ENCODE assay signal across 8 mouse cellular contexts in the genomic region with DNA sequence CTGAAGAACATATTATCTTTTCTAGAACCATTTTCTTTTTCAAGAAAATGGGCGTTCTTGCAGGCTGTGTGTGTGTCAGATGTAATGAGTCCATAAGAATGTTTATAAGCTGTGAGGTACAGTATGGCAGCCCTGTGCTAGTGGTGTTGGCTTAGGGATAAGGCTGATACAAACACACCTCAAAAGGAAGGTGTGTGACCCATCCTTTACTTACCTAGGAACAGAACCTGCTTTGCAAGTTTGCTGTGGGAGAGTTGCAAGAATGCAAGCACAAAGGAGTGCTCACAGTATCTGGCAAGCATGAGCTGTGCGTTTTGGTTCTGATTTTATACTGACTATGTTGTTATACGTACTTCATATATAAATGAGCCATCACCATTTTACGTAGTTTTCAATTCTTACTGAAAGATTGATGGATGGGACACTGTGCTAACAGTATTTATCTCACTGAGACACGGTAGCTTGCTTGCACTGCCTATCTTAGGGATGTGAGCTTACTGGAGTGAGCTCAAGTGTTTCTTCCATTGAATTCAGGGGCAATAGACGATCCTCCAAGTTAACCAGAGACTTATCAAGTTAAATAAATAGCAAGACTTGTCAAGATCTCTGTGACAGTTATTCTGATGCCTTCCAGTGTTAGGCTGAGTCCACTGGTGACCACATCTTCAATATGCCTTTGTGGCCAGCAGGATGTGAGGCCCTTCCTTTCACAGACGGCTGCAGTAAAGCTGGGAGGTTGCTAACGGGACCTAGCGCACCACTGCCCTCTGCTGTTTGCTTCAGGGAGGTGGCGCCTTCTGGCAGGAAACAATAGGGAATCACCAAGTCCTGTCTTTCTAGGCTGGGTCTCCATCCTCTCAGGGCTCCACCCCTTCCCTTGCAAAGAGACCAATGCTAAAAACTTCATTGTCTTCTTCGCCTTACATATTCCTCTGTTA.
A peak's percentile ranks its signal among the peaks of the same experiment; 100 is the strongest.
DNase-seq lines count a peak whose midpoint lies in the region; ATAC-seq and TF ChIP-seq lines count a peak whose summit lies in the region.

No protein-coding gene starts in this region.

- no peak overlapping the region for H3K4me2 ChIP-seq in heart, postnatal 0 days (ENCODE audit: low read depth, low read length)
- H3K4me2 ChIP-seq in liver, postnatal 0 days (ENCODE audit: low read depth, low read length), result no peak overlapping the region
- no peak overlapping the region for H3K4me2 ChIP-seq in neural tube, embryonic 15.5 days

- WGBS in heart, postnatal 0 days, result 37% methylated on average over 11 of the region's 11 CpGs
- WGBS in liver, postnatal 0 days (ENCODE audit: insufficient replicate concordance), result 38% methylated on average over 11 of the region's 11 CpGs
- 46% methylated on average over 11 of the region's 11 CpGs for WGBS in neural tube, embryonic 15.5 days

- no peak overlapping the region for H3K9ac ChIP-seq in heart, postnatal 0 days (replicated peaks; ENCODE audit: low read depth, low read length)
- H3K9ac ChIP-seq in liver, postnatal 0 days (replicated peaks), result no peak overlapping the region
- H3K9ac ChIP-seq in neural tube, embryonic 15.5 days (replicated peaks), result no peak overlapping the region

- H3K36me3 ChIP-seq in heart, postnatal 0 days (replicated peaks; ENCODE audit: control insufficient read depth, insufficient read depth, low read length), result no peaks in the 10 kb centered on the region
- no peaks in the 10 kb centered on the region for H3K36me3 ChIP-seq in liver, postnatal 0 days (replicated peaks; ENCODE audit: insufficient read depth, low read length)
- no peaks in the 10 kb centered on the region for H3K36me3 ChIP-seq in neural tube, embryonic 15.5 days
- no peaks in the 10 kb centered on the region for H3K36me3 ChIP-seq in testis, adult 2 months (ENCODE audit: control insufficient read depth, insufficient read depth, low read length)

- peak; percentile 55 for ATAC-seq in heart, postnatal 0 days (ENCODE audit: insufficient read depth, low read depth)
- ATAC-seq in liver, postnatal 0 days, result peak; percentile 33; the same call in 1 of the 2 replicates
- peak; percentile 79 for ATAC-seq in neural tube, embryonic 15.5 days (ENCODE audit: low FRiP score)

- DNase-seq in CD4-positive helper T cell, adult 2 months (ENCODE audit: low read depth, low spot score), result peak; percentile 59
- DNase-seq in fibroblast of lung, adult 2 months (ENCODE audit: low read depth), result peak; percentile 43
- DNase-seq in heart, postnatal 0 days (ENCODE audit: low spot score), result peak; percentile 67
- peak; percentile 71 for DNase-seq in kidney, postnatal 14 days
- DNase-seq in liver, postnatal 0 days, result peak; percentile 69

- H3K4me1 ChIP-seq in bone marrow macrophage, adult 2 months (ENCODE audit: control insufficient read depth, insufficient read depth, low read length), result no peaks in the 10 kb centered on the region
- H3K4me1 ChIP-seq in heart, postnatal 0 days (ENCODE audit: control insufficient read depth, insufficient read depth), result no peaks in the 10 kb centered on the region
- no peaks in the 10 kb centered on the region for H3K4me1 ChIP-seq in liver, postnatal 0 days (ENCODE audit: insufficient read depth)
- no peaks in the 10 kb centered on the region for H3K4me1 ChIP-seq in neural tube, embryonic 15.5 days
- no peaks in the 10 kb centered on the region for H3K4me1 ChIP-seq in testis, adult 2 months (ENCODE audit: control insufficient read depth, insufficient read depth, low read length)

- H3K27me3 ChIP-seq in heart, postnatal 0 days (ENCODE audit: control insufficient read depth, insufficient read depth, low read length), result no peaks in the 10 kb centered on the region
- no peaks in the 10 kb centered on the region for H3K27me3 ChIP-seq in liver, postnatal 0 days (ENCODE audit: insufficient read depth, low read length)
- H3K27me3 ChIP-seq in neural tube, embryonic 15.5 days (replicated peaks), result no peaks in the 10 kb centered on the region
- H3K27me3 ChIP-seq in testis, adult 2 months (ENCODE audit: control insufficient read depth, insufficient read depth, low read length), result no peaks in the 10 kb centered on the region

- peak; percentile 68 for TF ChIP-seq CTCF in bone marrow macrophage, adult 2 months (IDR thresholded peaks at IDR 0.05; ENCODE audit: low read depth, low read length)
- peak; percentile 94 for TF ChIP-seq CTCF in heart, postnatal 0 days (IDR thresholded peaks at IDR 0.05; ENCODE audit: low read depth)
- peak; percentile 83 for TF ChIP-seq CTCF in liver, postnatal 0 days (IDR thresholded peaks at IDR 0.05; ENCODE audit: low read depth)
- TF ChIP-seq CTCF in testis, adult 2 months (IDR thresholded peaks at IDR 0.05; ENCODE audit: control insufficient read depth, insufficient read depth, insufficient replicate concordance, low read depth, low read length), result peak; percentile 79; the same call in 1 of the 2 replicates

- H3K9me3 ChIP-seq in heart, postnatal 0 days (replicated peaks; ENCODE audit: control insufficient read depth, low read length), result no peaks in the 10 kb centered on the region
- no peaks in the 10 kb centered on the region for H3K9me3 ChIP-seq in liver, postnatal 0 days (ENCODE audit: low read length)
- H3K9me3 ChIP-seq in neural tube, embryonic 15.5 days (replicated peaks), result no peaks in the 10 kb centered on the region

- TF ChIP-seq POLR2A in bone marrow macrophage, adult 2 months (IDR thresholded peaks at IDR 0.05; ENCODE audit: borderline replicate concordance, low read depth, low read length), result no peak
- TF ChIP-seq POLR2A in testis, adult 2 months (IDR thresholded peaks at IDR 0.05; ENCODE audit: control insufficient read depth, low read depth, low read length), result no peak

- H3K4me3 ChIP-seq in bone marrow macrophage, adult 2 months (ENCODE audit: insufficient read depth, low read length), result no peak overlapping the region
- H3K4me3 ChIP-seq in heart, postnatal 0 days (ENCODE audit: low read depth, low read length), result no peak overlapping the region
- no peak overlapping the region for H3K4me3 ChIP-seq in liver, postnatal 0 days (ENCODE audit: low read depth, low read length)
- no peak overlapping the region for H3K4me3 ChIP-seq in neural tube, embryonic 15.5 days (replicated peaks)
- H3K4me3 ChIP-seq in testis, adult 2 months (ENCODE audit: control insufficient read depth, low read depth, low read length), result no peak overlapping the region

- no peak for TF ChIP-seq EP300 in heart, postnatal 0 days (IDR thresholded peaks at IDR 0.05; ENCODE audit: low read depth)
- no peak for TF ChIP-seq EP300 in liver, postnatal 0 days (IDR thresholded peaks at IDR 0.05; ENCODE audit: low read depth)

- no peak overlapping the region for H3K27ac ChIP-seq in bone marrow macrophage, adult 2 months (ENCODE audit: insufficient read depth, low read depth, low read length)
- H3K27ac ChIP-seq in heart, postnatal 0 days (ENCODE audit: low read depth), result no peak overlapping the region
- no peak overlapping the region for H3K27ac ChIP-seq in liver, postnatal 0 days (ENCODE audit: low read depth)
- H3K27ac ChIP-seq in neural tube, embryonic 15.5 days (replicated peaks), result no peak overlapping the region
- no peak overlapping the region for H3K27ac ChIP-seq in testis, adult 2 months (ENCODE audit: control insufficient read depth, insufficient read depth, low read depth, low read length)
